Mouse (Mus musculus): ENCODE results near the gene 4930544G11Rik. TPM values are rescaled to one million over a fixed set of nuclear protein-coding genes. Genes with fewer than 3 reads are reported as not detected.

The 4930544G11Rik gene
- not detected for total RNA-seq (2021)
- long read RNA-seq = 0 reads

- no peak for DNase-seq (ENCODE audit: low spot score in 2 of 2)
Observed at GRCm38 (mm10) chr6:65952309-65952708, at the start of gene 4930544G11Rik. TSS of gene 4930544G11Rik (plus strand) at chr6:65952609.

GRCm38 (mm10) chr6:65906657-65907182 lies 45.7 kb upstream of the 4930544G11Rik start:
- no peak for DNase-seq (ENCODE audit: low spot score in 2 of 2)

GRCm38 (mm10) chr6:65915421-65915820 lies 37.0 kb upstream of the 4930544G11Rik start:
- no peak for DNase-seq (ENCODE audit: low spot score in 2 of 2)

GRCm38 (mm10) chr6:65921703-65922102 lies 30.7 kb upstream of the 4930544G11Rik start:
- DNase-seq (ENCODE audit: low spot score in 2 of 2) = no peak

- no peak for DNase-seq (ENCODE audit: low spot score in 2 of 2)
Observed at GRCm38 (mm10) chr6:65923501-65924084, 28.8 kb upstream of the 4930544G11Rik start.

- DNase-seq (ENCODE audit: low spot score in 2 of 2) = no peak
Observed at GRCm38 (mm10) chr6:65925737-65926333, 26.6 kb upstream of the 4930544G11Rik start.

GRCm38 (mm10) chr6:65930523-65930922 lies 21.9 kb upstream of the 4930544G11Rik start:
- no peak for DNase-seq (ENCODE audit: low spot score in 2 of 2)

- no peak for DNase-seq (ENCODE audit: low spot score in 2 of 2)
Observed at GRCm38 (mm10) chr6:65932776-65933175, 19.6 kb upstream of the 4930544G11Rik start.

GRCm38 (mm10) chr6:65933177-65933576 lies 19.2 kb upstream of the 4930544G11Rik start:
- no peak for DNase-seq (ENCODE audit: low spot score in 2 of 2)

GRCm38 (mm10) chr6:65935566-65936281 lies 16.7 kb upstream of the 4930544G11Rik start:
- DNase-seq (ENCODE audit: low spot score in 2 of 2) = no peak

GRCm38 (mm10) chr6:65950492-65950891 lies 1.9 kb upstream of the 4930544G11Rik start:
- DNase-seq (ENCODE audit: low spot score in 2 of 2) = peak in 1 of 2 experiments; percentile 40

- DNase-seq (ENCODE audit: low spot score in 2 of 2) = peak in 1 of 2 experiments; percentile 6
Observed at GRCm38 (mm10) chr6:65969386-65970111, 17.1 kb downstream of the 4930544G11Rik start.

- DNase-seq (ENCODE audit: low spot score in 2 of 2) = no peak
Observed at GRCm38 (mm10) chr6:65970410-65970809, 18.0 kb downstream of the 4930544G11Rik start.

GRCm38 (mm10) chr6:65992081-65992480 lies 39.7 kb downstream of the 4930544G11Rik start:
- DNase-seq (ENCODE audit: low spot score in 2 of 2) = no peak

- no peak for DNase-seq (ENCODE audit: low spot score in 2 of 2)
Observed at GRCm38 (mm10) chr6:65998343-65998742, 45.9 kb downstream of the 4930544G11Rik start.

Other genes with a start within 250 kb of the 4930544G11Rik start
- 10 to 100 TPM; 34.4 to 35.6 TPM for gene Prdm5, start 173.6 kb upstream of the 4930544G11Rik start, total RNA-seq (2021)